Mouse (Mus musculus) C2C12 (cell line): Measurements from ENCODE around the gene Atp6v0e2.
"Not testable (repeated sequence)": the region's sequence is repeated elsewhere in the genome, so short reads cannot be mapped to it uniquely, and the experiment has no call there.

Experiments used
- CEBPB ChIP-seq: IDR thresholded peaks from one replicate; pipeline ENCODE4 v1.6.1; 2011; ENCODE audit warnings: low read depth, mild to moderate bottlenecking, control low read depth, moderate library complexity
- CTCF ChIP-seq: IDR thresholded peaks from one replicate; pipeline ENCODE4 v1.5.1; 2011; ENCODE audit not compliant: control insufficient read depth, insufficient read depth, insufficient read length
- FOSL1 ChIP-seq: IDR thresholded peaks from one replicate; pipeline ENCODE4 v1.8.0; 2011; ENCODE audit warnings: mild to moderate bottlenecking, low read length; ENCODE audit not compliant: poor library complexity, insufficient read depth, severe bottlenecking
- USF1 ChIP-seq: IDR thresholded peaks from one replicate; pipeline ENCODE4 v1.6.1; 2011; ENCODE audit warnings: low read depth, mild to moderate bottlenecking, control low read depth, moderate library complexity

- not testable (repeated sequence) for TF ChIP-seq CEBPB, USF1, CTCF, FOSL1
Measured at GRCm38 (mm10) chr6:48524882-48525281, 12.5 kb upstream of the Atp6v0e2 start.
